Mouse (Mus musculus) c-Kit-positive CD71-positive TER-119-positive erythroid progenitor cells, embryonic 14.5 days (primary cell): ENCODE measurements around the gene Ccs.
"Not testable (repeated sequence)": the region's sequence is repeated elsewhere in the genome, so short reads cannot be mapped to it uniquely, and the experiment has no call there.

Source experiments
- DNase-seq: peaks from one replicate; pipeline ENCODE4 v3.0.0-alpha.2; 2013; ENCODE audit warnings: low spot score

Gene Ccs

DNA sequence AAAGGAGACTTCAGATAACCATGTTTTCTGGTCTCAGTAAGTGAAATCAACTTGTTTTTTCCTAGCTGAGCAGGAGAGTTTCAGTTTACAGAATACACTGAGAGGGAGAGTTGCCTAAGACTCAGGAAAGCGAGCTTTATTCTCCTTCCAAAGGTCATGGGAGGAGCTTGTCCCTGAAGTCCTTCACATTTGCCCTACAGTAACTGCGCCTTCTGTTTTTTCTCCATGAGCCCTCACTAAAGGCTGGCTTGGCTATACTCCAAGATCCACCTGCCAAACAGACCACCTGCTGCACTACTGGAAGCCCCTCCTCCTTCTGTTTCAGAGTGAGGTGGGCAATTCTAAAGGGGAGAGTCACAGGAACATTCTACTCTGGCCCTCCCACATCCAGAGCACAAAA lies 3.0 kb downstream of the Ccs start:
- no peak for DNase-seq

DNA sequence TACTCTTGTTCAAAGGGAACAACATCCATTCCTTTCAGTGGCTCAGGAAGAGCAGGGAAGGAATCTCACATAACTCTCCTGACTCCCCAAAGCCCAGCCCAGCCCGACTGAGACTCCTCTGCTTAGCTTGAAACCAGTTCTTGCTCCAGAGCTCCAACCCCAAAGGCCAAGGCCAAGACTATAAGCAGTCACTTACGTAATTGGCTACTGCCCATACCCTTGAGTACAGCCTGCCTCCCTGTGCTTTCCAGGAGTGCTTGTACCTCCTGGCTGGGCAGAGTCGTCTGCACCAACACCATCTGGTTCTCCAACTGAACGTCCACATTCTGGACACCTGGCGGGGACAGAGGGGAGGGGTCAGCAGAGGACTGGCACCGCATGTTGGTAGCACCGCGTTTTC lies 5.2 kb downstream of the Ccs start:
- DNase-seq: no peak

DNA sequence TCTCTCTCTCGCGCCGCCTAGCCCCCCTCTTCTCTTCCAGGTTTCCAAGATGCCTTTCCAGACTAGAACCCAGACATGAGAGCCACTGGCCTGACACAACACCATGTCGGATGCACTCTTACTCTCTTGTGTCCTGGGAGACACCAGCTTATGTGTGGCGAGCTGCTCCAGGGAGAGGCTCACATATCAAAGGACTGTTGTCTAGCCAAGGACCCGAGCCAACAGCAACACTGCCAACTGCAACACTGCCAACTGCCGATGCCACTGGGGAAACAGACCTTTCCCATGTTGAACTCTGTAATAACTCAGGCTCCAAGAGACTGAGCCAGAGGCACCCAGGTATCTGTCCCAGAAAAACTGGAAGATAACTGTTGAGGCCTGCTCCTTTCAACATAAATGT lies 10.0 kb downstream of the Ccs start:
- DNase-seq: no peak

DNA sequence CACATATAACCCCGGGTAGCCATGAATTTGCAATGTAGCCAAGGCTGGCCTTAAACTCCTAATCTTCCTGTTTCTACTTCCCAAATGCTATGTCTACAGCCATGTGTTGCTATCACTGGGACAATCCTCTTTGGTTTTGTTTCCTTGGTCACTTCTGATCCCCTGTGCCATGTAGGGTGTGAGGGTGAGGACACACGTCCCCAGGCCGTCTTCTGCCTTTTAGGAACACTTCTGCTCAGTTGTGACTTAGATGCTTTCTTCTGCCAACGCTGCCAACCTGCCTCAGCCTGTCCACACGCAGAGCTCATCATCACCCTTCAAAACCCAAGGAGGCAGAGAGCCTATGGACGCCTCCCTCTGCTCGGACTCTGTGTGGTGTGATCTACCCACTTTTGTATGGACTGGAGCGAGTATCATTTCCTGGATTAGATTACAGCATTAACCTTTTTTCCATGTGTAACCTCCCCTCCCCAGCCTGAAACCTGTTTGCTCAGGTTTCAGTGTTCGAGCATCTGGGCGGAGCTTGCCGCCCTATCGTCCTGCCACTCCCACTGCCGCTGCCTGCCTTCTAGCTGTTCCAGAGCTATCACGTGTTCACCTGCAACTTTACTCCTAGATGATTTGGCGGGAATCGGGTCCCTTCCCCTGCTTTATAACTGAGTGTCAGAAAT lies 10.6 kb downstream of the Ccs start:
- DNase-seq: no peak

DNA sequence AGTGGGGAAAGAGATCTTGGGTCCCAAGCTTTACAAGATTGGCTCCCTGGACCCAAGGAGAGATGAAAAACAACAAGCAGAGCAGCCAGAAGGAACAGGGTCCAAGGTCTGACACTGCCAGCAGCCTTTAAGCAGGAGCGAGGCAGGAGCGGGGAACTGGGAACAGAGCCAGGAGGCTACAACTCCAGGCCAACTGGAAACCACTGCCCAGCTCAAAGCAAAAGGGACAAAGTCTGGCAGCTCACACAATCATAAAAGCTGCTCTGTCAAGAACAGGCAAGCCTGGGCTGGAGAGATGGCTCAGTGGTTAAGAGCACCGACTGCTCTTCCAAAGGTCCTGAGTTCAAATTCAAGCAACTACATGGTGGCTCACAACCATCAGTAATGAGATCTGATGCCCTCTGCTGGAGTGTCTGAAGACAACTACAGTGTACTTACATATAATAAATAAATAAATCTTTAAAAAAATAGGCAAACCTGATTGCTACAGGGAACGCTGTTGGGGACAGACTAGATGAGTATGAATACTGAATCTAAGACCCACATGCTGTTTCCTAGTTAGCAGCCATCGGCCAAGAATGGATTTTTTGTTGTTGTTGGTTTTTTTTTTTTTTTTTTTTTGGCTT lies 18.3 kb downstream of the Ccs start:
- DNase-seq: no peak

DNA sequence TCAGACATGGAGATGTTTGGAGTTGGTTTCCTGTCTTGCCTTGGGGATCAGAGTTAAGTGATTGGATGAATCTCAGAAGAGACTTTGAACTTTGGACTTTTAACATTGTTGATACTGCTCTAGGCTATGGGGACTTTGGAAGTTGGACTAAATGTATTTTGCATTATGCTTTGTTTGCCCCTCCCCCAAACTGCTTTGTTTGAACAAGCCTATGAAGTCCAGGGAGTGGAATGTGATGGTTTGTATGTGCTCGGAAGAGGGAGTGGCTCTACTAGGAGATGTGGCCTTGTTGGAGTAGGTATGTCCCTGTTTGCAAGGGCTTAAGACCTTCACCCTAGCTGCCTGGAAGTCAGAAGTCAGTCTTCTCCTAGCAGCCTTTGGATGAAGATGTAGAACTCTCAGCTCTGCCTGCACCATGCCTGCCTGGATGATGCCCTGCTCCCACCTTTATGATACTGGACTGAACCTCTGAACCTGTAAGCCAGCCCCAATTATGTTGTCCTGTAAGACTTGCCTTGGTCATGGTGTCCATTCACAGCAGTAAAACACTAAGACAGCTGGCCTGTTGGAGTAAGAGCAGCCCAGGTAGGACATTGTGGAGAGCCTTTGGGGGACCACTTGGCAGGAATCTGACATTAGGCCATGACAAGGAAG lies 21.8 kb downstream of the Ccs start:
- DNase-seq: no peak

DNA sequence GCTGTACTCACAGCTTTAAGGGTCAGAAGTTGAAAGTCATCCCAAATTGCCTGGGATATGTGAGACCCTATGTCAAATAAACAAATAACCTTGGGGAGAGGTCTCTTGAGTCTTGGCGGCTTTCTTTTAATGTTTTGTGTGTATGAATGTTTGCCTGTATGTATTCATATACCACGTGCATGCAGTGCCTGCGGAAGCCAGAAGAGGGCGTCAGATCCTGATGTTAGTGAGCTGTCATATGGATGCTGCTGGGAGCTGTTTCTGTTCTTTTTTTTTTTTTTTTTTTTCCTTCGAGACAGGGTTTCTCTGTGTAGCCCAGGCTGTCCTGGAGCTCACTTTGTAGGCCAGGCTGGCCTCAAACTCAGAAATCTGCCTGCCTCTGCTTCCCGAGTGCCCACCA lies 26.1 kb downstream of the Ccs start:
- no peak for DNase-seq

DNA sequence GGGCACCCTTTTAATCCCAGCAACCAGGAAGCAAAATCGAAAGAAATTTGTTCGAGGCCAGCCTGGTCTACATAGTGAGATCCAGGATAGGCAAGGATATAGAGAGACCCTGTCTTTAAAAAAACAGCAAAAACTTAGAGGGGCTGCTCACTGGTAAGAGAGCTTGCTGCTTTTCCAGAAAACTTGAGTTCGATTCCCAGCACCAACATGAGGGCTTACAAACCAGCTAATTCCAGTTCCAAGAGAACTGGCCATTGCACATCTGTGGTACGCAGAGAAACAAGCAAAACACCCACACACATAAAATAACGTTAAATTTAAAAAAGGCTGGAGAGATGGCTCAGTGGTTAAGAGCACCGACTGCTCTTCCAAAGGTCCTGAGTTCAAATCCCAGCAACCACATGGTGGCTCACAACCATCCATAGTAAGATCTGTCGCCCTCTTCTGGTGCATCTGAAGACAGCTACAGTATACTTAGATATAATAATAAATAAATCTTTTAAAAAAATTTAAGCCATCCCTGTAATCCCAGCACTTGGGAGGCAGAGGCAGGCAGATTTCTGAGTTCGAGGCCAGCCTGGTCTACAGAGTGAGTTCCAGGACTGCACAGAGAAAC lies 26.7 kb downstream of the Ccs start:
- DNase-seq: not testable (repeated sequence)

DNA sequence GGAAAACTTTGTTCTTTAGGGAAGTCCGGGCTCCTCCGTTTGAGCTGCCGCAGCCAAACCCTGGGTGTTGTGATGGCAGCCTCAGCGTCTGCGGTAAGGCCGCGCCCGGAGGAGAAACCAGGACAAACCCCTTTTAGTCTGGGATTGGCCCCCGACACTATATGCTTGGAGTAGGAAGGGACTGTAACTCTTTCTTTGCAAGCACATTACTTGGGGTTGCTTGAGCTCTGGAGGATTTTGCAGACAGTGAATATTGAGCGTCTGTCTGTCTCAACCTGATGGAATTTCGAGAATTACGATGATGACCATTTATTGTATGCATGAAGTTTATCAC lies 27.3 kb downstream of the Ccs start:
- no peak for DNase-seq

DNA sequence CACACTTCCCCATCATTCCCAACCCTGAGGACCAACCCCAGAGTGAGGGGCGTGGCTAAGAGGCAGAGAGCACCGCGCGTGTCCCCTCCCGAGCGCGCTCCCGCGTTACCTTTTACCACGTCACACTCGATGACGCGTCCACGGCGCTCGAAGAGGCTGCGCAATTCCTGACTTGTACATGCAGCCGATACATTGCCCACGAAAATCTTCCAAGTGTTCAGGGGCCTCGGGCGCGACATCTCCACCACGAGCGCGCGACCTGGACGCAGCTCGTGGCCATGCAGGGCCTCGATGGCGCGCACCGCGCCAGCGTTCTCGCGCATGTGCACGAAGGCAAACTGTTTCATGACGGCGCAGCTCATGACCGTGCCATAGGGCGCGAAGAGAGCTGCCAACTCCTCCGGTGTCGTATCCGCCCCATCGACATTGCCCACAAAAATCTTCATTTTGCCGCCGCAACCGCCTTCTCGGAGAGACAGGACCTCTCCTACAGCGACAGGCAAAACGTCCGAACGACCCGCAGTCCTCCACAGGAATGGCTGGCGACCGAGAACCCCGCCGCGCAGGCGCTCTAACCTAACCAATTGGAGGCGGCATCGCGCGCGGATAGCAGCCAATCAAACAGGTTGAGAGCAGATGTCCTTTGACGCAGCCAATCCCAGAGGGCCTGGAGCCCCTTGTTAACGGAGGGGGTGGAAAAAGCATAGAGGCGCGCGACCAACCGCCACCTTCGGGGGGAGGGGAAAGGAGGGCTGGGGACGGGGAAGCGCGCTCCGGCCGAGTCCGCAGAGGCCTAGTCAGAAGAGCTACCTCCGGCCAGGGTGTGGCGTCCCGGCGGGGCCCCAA lies 27.8 kb downstream of the Ccs start, which contains the start of the genes Gm21992 and Rbm14:
TSS of gene Gm21992 (minus strand) at position 550 of the 846 bp plus-strand sequence.
TSS of gene Rbm14 (minus strand) at position 572 of the 846 bp plus-strand sequence.
- peak; percentile 98 for DNase-seq

DNA sequence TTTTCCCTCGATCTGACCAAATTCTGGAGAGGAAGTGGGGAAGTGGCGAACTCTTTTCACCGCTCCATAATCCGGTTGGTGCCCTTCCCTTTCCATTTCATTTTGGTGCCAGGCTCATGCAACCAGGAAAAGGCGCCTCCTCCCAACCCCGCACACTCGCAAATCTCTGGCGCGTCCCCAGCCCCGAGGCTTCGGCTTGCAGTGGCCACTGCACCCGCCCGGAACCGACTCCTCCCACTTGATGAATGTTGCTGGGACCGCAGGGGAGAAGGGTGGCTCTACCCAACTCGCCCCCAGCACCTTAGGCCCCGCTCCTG lies 28.4 kb downstream of the Ccs start:
- DNase-seq: no peak

DNA sequence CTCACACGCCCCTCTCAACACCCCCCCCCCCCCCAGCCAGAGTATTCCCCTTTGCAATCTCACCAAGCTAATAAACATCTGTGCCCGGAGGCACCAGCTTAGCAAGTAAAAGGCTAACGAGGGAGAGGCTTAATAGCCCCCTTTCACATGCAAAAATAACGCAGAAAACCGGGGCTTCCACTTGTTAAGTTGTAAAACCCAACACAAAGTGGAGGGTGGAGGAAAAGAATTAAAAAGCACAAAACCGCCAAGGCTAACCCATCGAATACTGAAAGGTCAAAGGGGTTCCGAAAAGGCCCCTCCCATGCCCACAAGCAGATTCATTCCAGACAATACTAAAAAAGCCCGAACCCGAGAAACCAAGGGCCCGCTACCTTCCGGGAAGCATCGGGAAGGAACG lies 28.8 kb downstream of the Ccs start:
- no peak for DNase-seq

DNA sequence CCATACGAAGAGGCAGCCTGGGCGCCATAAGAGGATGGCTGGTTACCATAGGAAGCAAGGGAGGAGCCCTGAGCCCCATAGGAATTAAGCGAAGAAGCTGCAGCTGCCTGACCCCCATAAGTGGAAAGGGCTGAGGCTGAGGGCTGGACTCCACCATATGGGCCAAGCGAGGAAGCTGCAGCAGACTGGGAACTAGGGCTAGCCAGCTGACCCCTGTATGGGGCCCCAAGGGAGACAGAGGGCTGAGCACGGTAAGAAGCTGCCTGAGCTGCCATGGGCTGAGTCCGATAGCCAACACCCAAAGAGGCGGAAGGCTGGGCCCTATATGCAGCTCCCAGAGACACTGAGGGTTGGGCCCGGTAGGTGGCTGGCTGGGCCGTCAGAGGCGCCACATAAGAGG lies 35.8 kb downstream of the Ccs start:
- DNase-seq: no peak

DNA sequence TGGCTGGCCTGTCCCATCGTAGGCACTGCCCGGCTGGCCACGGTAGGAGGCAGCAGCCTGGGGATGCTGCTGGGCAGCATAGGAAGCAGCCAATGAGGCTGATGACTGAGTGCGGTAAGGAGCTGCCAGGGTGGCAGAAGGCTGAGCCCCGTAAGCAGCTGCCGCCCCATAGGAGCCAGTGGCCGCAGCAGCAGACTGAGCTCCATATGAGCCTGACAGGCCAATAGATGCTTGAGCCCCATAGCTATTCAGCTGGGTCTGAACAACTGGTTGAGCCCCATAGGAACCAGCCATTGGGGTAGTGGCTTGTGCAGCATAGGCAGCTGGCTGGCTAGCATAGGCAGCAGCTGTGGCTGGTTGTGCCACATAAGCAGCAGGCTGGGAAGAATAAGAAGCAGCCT lies 36.4 kb downstream of the Ccs start:
- DNase-seq: no peak

DNA sequence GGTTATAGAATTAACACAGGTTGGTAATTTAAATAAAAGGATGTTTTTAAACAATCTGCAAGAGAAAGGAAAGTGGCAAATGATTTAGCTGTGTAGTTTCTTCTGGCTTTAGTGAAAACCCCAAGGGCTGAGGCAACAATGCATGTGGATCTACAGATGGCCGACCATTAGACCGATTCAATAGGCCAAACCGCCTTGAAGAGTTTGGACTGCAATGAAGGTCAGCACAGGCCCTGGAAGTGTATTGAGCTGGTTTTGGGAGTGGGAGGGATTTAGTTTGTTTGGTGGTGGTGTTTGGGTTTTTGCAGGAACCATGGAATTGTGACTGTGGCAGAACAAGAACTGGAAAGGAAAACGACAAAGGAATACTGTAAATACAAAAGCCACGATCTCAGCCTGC lies 40.0 kb downstream of the Ccs start:
- DNase-seq: no peak

DNA sequence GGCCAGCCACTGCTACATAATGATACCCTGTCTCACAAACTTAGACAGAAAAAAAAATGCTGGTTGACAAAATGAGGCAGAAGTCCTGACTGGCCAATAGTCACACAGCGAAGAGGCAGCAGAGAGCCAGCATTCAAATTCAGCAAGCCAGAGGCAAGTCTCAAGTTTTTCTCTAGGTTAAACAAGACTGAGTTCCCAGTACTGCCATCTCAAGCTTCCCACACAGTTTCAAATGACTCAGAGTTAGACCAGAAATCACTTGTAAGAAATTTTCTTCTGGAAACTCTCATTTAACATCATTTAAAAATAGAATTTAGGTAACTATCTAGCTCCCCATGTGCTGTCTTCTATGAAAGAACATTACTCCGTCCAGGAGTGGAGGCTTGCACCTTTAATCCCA lies 41.3 kb downstream of the Ccs start:
- DNase-seq: no peak

DNA sequence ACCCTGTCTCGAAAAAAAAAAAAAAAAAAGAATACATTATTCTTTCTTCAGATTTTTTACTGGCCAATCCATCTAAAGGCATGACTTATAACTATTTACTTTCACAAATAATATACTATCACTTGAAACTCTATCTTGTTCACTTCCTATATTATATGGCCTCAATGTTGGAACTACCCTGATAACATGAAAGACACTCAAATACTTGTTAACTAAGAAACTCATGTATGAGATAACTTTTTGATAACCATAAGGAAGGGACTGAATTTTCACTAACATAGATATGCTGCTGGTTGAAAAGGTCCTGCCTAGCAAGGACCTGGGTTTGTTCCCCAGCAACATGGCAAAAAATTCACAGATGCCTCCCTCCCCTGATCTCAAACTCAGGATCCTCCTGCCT lies 43.2 kb downstream of the Ccs start:
- DNase-seq: no peak

DNA sequence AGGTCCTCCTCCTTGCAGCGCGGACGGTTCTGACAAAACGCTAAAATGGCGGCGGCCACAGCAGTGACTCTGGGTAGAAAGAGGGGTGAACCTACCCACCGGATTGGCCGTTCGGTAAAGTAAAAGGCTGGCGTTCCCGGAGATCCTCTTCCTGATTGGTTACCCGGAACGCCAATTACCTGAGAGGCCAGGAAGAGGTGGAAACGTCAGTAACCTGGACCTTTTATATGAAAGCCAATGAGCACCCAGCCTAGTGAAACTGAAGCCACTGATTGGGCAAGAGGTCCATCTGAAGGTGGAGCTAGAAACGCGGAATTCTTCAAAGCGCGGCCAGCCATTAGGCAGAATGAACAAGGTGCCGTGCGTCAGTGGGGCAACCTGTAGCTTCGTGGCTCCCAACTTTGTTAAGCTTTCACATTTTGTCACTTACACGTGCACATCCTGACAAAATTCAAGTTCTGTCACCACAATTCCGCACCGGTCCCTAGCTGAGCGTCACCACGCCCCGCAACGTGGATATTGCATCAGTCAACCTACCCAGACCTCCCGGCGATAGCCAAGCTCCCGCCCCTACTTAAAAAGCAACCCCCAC lies 45.2 kb downstream of the Ccs start, which contains the start of gene Rbm4:
TSS of gene Rbm4 (minus strand) at position 71 of the 592 bp plus-strand sequence.
- DNase-seq: peak; percentile 100

DNA sequence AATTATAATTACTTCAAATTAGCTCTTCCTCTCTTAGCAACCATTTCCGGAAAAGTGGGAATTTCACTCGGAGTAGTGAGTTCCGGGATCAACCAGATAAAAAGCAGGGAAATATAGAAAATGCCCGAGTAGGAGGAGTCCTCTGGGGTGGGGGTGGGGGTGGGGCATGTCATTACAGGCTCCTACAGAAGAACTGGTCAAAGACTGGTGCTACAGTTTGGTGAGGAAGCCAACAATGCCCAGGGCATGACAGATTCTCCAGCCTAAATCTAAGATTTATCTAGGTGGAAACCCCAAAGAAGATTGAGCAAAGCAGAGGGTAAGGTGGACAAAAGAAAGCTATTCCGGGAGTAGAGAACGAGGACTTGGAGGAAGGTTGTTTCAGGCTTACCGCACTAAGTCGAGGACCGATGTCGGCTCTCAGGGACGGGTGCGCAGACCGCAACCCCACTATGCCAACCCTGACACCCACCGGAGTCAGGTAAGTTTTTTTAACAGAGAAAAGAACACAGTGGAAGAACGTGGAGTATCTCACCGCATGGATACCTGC lies 45.8 kb downstream of the Ccs start:
- DNase-seq: no peak

DNA sequence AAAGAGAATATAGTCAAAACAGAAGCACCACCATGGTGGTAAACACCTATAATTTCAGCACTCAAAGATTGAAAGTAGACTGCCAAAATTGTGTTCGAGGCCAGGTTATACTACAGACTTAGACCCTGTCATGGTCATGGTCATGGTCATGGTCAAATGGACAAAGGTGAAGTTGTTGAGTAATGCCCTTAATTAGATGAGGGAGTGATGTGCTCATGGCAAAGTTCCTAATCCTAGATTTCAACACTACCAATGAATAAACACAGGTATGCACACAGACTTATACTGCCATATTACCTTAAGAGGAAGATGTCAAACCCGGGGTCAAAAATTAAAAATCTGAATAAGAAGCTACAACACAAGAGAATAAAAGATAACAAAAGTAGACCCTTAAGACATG lies 52.8 kb downstream of the Ccs start:
- no peak for DNase-seq

DNA sequence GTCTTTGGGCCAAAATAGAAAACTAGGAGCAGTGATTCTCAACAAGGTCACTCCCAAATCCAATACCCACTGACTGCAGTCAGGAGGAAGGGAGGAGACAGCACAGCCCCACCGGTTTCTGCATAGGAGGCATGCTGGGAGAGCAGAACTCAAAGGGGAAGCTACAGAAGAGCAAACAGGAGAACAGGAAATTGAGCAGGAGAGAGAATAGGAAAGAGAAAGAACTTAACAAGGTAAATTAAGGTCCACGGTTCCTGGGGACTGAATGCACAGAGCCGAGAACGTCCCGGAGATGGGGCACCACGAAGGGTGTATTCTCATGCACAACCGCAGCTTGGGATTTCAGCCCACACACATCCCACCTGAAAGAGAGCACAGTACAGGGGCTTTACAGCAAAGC lies 53.9 kb downstream of the Ccs start:
- no peak for DNase-seq

DNA sequence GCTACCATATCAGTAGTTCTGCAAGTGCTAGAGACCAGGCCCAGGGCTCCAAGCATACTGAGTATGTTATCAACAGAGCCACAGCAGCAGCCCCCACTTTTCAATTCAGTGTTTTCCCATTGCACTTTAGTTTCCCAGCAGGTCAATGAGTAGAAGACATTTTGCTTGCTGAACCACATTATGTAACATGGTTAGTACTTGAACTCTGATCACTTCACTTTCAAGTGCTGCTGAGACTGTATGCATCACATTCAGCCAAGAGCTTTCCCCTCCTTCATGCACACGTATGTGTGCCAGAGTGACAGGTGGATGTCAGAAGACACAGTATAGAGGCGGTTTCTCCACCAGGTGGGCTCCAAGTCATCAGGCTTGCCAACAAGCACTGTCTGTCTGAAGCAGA lies 56.2 kb downstream of the Ccs start:
- no peak for DNase-seq
